In genomic region chr12:76464651-76465252, GRCm38 (mm10) we compare ENCODE assay signal across 11 mouse cellular contexts. TPM values are rescaled to one million over a fixed set of nuclear protein-coding genes. Genes with fewer than 3 reads are reported as not detected.
DNase-seq lines count a peak whose midpoint lies in the region; ATAC-seq and TF ChIP-seq lines count a peak whose summit lies in the region.
"Had no signal": no experiment of that assay in that cellular context is flagged by ENCODE, and none has a peak within 500 bp of the region (broad histone marks: within the 10 kb centered on the region; RNA-seq: fewer than 3 reads in every experiment).

No protein-coding gene starts in this region.

- intact Hi-C loops in left cerebral cortex, postnatal 25 days (cut with DNase I): loop anchor here (2.0 to 5.0 kb wide), 2 partner anchors 62 to 96 kb away; partner anchors contain the start of genes Hspa2 and Zbtb25

- H3K27me3 ChIP-seq in heart, embryonic 16.5 days (ENCODE audit: control insufficient read depth, insufficient read depth, low read length): no peaks in the 10 kb centered on the region
- H3K27me3 ChIP-seq in midbrain, postnatal 0 days (ENCODE audit: insufficient read depth, low read length): no peaks in the 10 kb centered on the region
- no peaks in the 10 kb centered on the region for H3K27me3 ChIP-seq in midbrain, embryonic 16.5 days (ENCODE audit: control insufficient read depth, insufficient read depth, low read depth, low read length)
- H3K27me3 ChIP-seq: forebrain, embryonic 15.5 days; stomach, embryonic 15.5 days had no signal

- no peak overlapping the region for H3K4me3 ChIP-seq in heart, embryonic 16.5 days (ENCODE audit: low read length)
- H3K4me3 ChIP-seq in midbrain, postnatal 0 days (ENCODE audit: low read depth, low read length): no peak overlapping the region
- no peak overlapping the region for H3K4me3 ChIP-seq in midbrain, embryonic 16.5 days (ENCODE audit: low read depth, low read length)
- H3K4me3 ChIP-seq: forebrain, embryonic 15.5 days; stomach, embryonic 15.5 days had no signal

- no peak overlapping the region for H3K27ac ChIP-seq in heart, embryonic 16.5 days (ENCODE audit: low read length)
- no peak overlapping the region for H3K27ac ChIP-seq in midbrain, postnatal 0 days (ENCODE audit: low read depth, low read length)
- no peak overlapping the region for H3K27ac ChIP-seq in midbrain, embryonic 16.5 days (ENCODE audit: low read length)
- H3K27ac ChIP-seq: forebrain, embryonic 15.5 days; stomach, embryonic 15.5 days had no signal

- no peak for DNase-seq in heart, adult 11 months
- DNase-seq in midbrain, postnatal 0 days (ENCODE audit: low spot score): peak; percentile 14
- peak; percentile 49 to 83 for DNase-seq in left cerebral cortex, postnatal 25 days (ENCODE audit: low spot score in 2 of 2)
- peak; percentile 80 for DNase-seq in telencephalon, adult 2 months (ENCODE audit: low read depth, low spot score)
- no peak for DNase-seq in lung, adult 18-20 months
- DNase-seq in urinary bladder, postnatal 4 days (ENCODE audit: low spot score in 2 of 2): no peak

- no peaks in the 10 kb centered on the region for H3K9me3 ChIP-seq in heart, embryonic 16.5 days (replicated peaks; ENCODE audit: control insufficient read depth, low read length)
- H3K9me3 ChIP-seq in midbrain, postnatal 0 days (ENCODE audit: low read length): no peaks in the 10 kb centered on the region
- H3K9me3 ChIP-seq in midbrain, embryonic 16.5 days (replicated peaks; ENCODE audit: control insufficient read depth, low read length, poor library complexity, severe bottlenecking): no peaks in the 10 kb centered on the region
- H3K9me3 ChIP-seq: forebrain, embryonic 15.5 days; stomach, embryonic 15.5 days had no signal

- TF ChIP-seq CTCF in midbrain, postnatal 0 days (IDR thresholded peaks at IDR 0.05): no peak

- ATAC-seq in heart, embryonic 16.5 days (replicated peaks; ENCODE audit: extremely low read depth, insufficient read depth, low FRiP score): no peak; the same call in 1 of the 2 replicates
- ATAC-seq in midbrain, postnatal 0 days (ENCODE audit: low FRiP score): no peak
- no peak for ATAC-seq in midbrain, embryonic 16.5 days
- ATAC-seq: forebrain, embryonic 15.5 days had no signal

- H3K36me3 ChIP-seq in heart, embryonic 16.5 days (ENCODE audit: control insufficient read depth, insufficient read depth): no peaks in the 10 kb centered on the region
- no peaks in the 10 kb centered on the region for H3K36me3 ChIP-seq in midbrain, postnatal 0 days (ENCODE audit: insufficient read depth, low read length)
- no peaks in the 10 kb centered on the region for H3K36me3 ChIP-seq in midbrain, embryonic 16.5 days (ENCODE audit: control insufficient read depth, insufficient read depth, low read length)
- H3K36me3 ChIP-seq: forebrain, embryonic 15.5 days; stomach, embryonic 15.5 days had no signal

- 0 out of 2 replicates have a peak overlapping the region, but pooled peaks have one; percentile 15 for H3K4me2 ChIP-seq in heart, embryonic 16.5 days (ENCODE audit: low read depth, low read length)
- no peak overlapping the region for H3K4me2 ChIP-seq in midbrain, postnatal 0 days (ENCODE audit: low read depth, low read length, poor library complexity, severe bottlenecking)
- no peak overlapping the region for H3K4me2 ChIP-seq in midbrain, embryonic 16.5 days (ENCODE audit: low read length)
- H3K4me2 ChIP-seq: forebrain, embryonic 15.5 days; stomach, embryonic 15.5 days had no signal

- no peak overlapping the region for H3K9ac ChIP-seq in heart, embryonic 16.5 days (ENCODE audit: low read length)
- no peak overlapping the region for H3K9ac ChIP-seq in midbrain, postnatal 0 days (replicated peaks; ENCODE audit: low read length, poor library complexity, severe bottlenecking)
- H3K9ac ChIP-seq in midbrain, embryonic 16.5 days (ENCODE audit: low read depth, low read length): no peak overlapping the region
- H3K9ac ChIP-seq: forebrain, embryonic 15.5 days; stomach, embryonic 15.5 days had no signal

- 49% methylated on average over 12 of the region's 12 CpGs for WGBS in heart, embryonic 16.5 days
- 57% methylated on average over 12 of the region's 12 CpGs for WGBS in midbrain, postnatal 0 days
- 67% methylated on average over 12 of the region's 12 CpGs for WGBS in midbrain, embryonic 16.5 days

- peaks cover 7% of the 10 kb centered on the region for H3K4me1 ChIP-seq in heart, embryonic 16.5 days (ENCODE audit: control insufficient read depth, insufficient read depth, low read length)
- H3K4me1 ChIP-seq in midbrain, postnatal 0 days (ENCODE audit: insufficient read depth, low read length): no peaks in the 10 kb centered on the region
- H3K4me1 ChIP-seq in midbrain, embryonic 16.5 days (ENCODE audit: control insufficient read depth, insufficient read depth, low read length): peaks cover 2% of the 10 kb centered on the region; the same call in 1 of the 2 replicates
- H3K4me1 ChIP-seq: forebrain, embryonic 15.5 days had no signal

RNA-seq across cellular contexts. Expression of gene Ppp1r36, which starts 47.4 kb away (rescaled TPM):
- 2.1 and 2.6 TPM in 2 replicates for polyA plus RNA-seq in heart, embryonic 16.5 days (2015; fragmentation: Nextera tagmentation; extraction: Ambion mirVana)
- 0.27 and 0.94 TPM in 2 replicates for total RNA-seq in midbrain, postnatal 0 days (2014; rRNA removed)
- polyA plus RNA-seq in midbrain, postnatal 0 days (2015; fragmentation: Nextera tagmentation; extraction: Ambion mirVana): 1.5 and 2.0 TPM in 2 replicates
- polyA plus RNA-seq in midbrain, embryonic 16.5 days (2015; fragmentation: Nextera tagmentation; extraction: Ambion mirVana): 1.3 and 1.9 TPM in 2 replicates
- 1 to 10 TPM in 1 of 2 experiments, under 1 TPM in 1; 0.39 to 1.3 TPM for total RNA-seq in left cerebral cortex, postnatal 25 days (2021)
- polyA plus RNA-seq: liver, adult 2 months had no signal

Comparison
In these comparisons a context has a peak if more than half of its experiments do, and no peak if none do; other contexts are left out.
1. DNase-seq: peak in midbrain, postnatal 0 days (single experiment), left cerebral cortex, postnatal 25 days (2 of 2) and telencephalon, adult 2 months (single experiment); none in heart, adult 11 months (single experiment), lung, adult 18-20 months (0 of 2) and urinary bladder, postnatal 4 days (0 of 2).